Mouse (Mus musculus) embryonic facial prominence, embryonic 15.5 days (tissue): Measurements from ENCODE around the gene Sufu. TPM values are rescaled to one million over a fixed set of nuclear protein-coding genes. Genes with fewer than 3 reads are reported as not detected.

Experiments used
- ATAC-seq: fragments of 200-750 bp; cut with Nextera tagmentation; 2 replicates; pipeline ENCODE4 v1.8.0; 2017; ENCODE audit warnings: low read depth, moderate TSS enrichment; ENCODE audit not compliant: insufficient number of reproducible peaks, low FRiP score, low TSS enrichment
- H3K27ac ChIP-seq: fragments of 300-500 bp; sonication (generic); replicated peaks from 2 replicates; pipeline ENCODE4 v1.5.1; 2015; ENCODE audit warnings: mild to moderate bottlenecking, inconsistent platforms
- H3K27me3 ChIP-seq: fragments of 300-500 bp; sonication (generic); 2 replicates; pipeline ENCODE4 v1.6.1; 2015; ENCODE audit warnings: inconsistent platforms
- H3K36me3 ChIP-seq: fragments of 300-500 bp; sonication (generic); 2 replicates; pipeline ENCODE4 v1.6.1; 2015; ENCODE audit warnings: mild to moderate bottlenecking, inconsistent platforms
- H3K4me1 ChIP-seq: fragments of 300-500 bp; sonication (generic); 2 replicates; pipeline ENCODE4 v1.6.1; 2015; ENCODE audit warnings: inconsistent platforms
- H3K4me2 ChIP-seq: fragments of 300-500 bp; sonication (generic); replicated peaks from 2 replicates; pipeline ENCODE4 v1.6.1; 2015; ENCODE audit warnings: mild to moderate bottlenecking, inconsistent platforms
- H3K4me3 ChIP-seq: fragments of 300-500 bp; sonication (generic); replicated peaks from 2 replicates; pipeline ENCODE4 v1.5.1; 2015; ENCODE audit warnings: mild to moderate bottlenecking, inconsistent platforms
- H3K9ac ChIP-seq: fragments of 300-500 bp; sonication (generic); 2 replicates; pipeline ENCODE4 v1.6.1; 2015; ENCODE audit warnings: inconsistent platforms
- H3K9me3 ChIP-seq: fragments of 300-500 bp; sonication (generic); replicated peaks from 2 replicates; pipeline ENCODE4 v1.6.1; 2016; ENCODE audit warnings: inconsistent platforms
- WGBS: fragments of 180-500 bp; shearing (Covaris S2); methylation state at CpG from one replicate; pipeline ENCODE4 v1.1.7; 2015; 5-methylcytosine and 5-hydroxymethylcytosine counted together
- polyA plus RNA-seq: library from polyadenylated mRNA; unstranded; fragments of >200 nt; fragmentation: Nextera tagmentation; extraction: Ambion mirVana; gene quantifications from 2 replicates; pipeline ENCODE4 v1.2.1, GENCODE M21; 2015

The Sufu gene
- polyA plus RNA-seq, 1 experiment from 2014 or later = 38.4 TPM

DNA sequence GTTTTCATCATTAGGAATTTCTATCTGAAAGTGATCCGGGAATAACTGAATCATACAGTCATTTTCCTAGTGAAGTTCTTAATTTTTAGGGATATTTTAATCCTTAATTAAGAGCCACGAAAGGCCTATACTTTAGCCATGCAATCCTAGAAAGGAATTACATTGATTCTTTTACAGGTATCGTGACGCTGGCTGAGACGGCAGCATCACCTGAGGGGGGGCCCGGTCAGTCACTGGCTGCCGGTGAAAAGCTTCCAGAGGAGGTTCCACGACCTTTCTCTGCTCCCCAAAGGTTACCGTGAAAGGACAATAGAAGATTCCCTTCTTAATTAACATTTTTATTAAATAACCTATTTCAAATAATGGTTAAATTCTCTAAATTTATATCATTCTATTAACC is 140.7 kb downstream of the Sufu start:
- Histone ChIP-seq H3K9ac (no peak overlapping the region), H3K4me2 (no peak overlapping the region), H3K9me3 (no peaks in the 10 kb centered on the region), H3K4me1 (peaks cover 16% of the 10 kb centered on the region), H3K27me3 (no peaks in the 10 kb centered on the region), H3K27ac (no peak overlapping the region), H3K36me3 (peaks cover 27% of the 10 kb centered on the region), H3K4me3 (no peak overlapping the region)
- no peak for ATAC-seq
- 90% methylated on average over 9 of the region's 9 CpGs for WGBS

DNA sequence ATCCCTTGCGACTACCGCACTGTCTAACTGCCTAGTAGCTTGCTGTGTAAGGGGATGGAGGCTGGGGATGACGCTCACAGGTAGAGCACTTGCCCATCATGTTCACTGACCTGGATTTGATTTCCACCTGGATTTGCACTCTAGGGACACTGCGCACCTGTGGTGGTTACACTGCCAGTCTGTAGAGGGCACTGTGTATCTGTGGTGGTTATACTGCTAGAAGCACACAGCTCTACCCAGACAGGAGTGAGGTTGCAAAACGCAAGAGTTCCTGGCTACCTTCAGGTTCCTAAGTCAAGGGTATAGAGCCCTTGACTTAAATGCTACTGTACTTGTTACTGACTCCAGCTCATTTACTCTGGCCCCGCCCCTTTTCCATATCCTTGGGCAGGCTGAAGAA is 141.5 kb downstream of the Sufu start:
- peaks cover 7% of the 10 kb centered on the region for H3K4me1 ChIP-seq
- no peak overlapping the region for H3K4me3 ChIP-seq
- no peak overlapping the region for H3K9ac ChIP-seq
- peaks cover 36% of the 10 kb centered on the region for H3K36me3 ChIP-seq
- 84% methylated on average over 6 of the region's 6 CpGs for WGBS
- no peaks in the 10 kb centered on the region for H3K27me3 ChIP-seq
- ATAC-seq = no peak
- H3K27ac ChIP-seq = no peak overlapping the region
- no peaks in the 10 kb centered on the region for H3K9me3 ChIP-seq
- no peak overlapping the region for H3K4me2 ChIP-seq

Other genes starting within 250 kb of the Sufu start
- gene Pitx3, start 248.6 kb upstream of the Sufu start, polyA plus RNA-seq = 10.4 and 12.4 TPM in 2 replicates
- gene Gbf1, start 244.4 kb upstream of the Sufu start, polyA plus RNA-seq = 61.2 and 67.1 TPM in 2 replicates
- gene Nfkb2, start 92.6 kb upstream of the Sufu start, polyA plus RNA-seq = 15.3 and 16.1 TPM in 2 replicates
- 9.8 and 11.0 TPM in 2 replicates for gene Psd, start 69.7 kb upstream of the Sufu start, polyA plus RNA-seq
- 16.4 TPM in 2 replicates for gene Fbxl15, start 68.7 kb upstream of the Sufu start, polyA plus RNA-seq
- gene Cuedc2, start 58.2 kb upstream of the Sufu start, polyA plus RNA-seq = 167 and 168 TPM in 2 replicates
- 4.3 and 4.4 TPM in 2 replicates for gene Mfsd13a, start 55.8 kb upstream of the Sufu start, polyA plus RNA-seq
- gene 2310034G01Rik, start 46.6 kb upstream of the Sufu start, polyA plus RNA-seq = 3.5 and 5.3 TPM in 2 replicates
- gene Actr1a, start 1.1 kb upstream of the Sufu start, polyA plus RNA-seq = 149 and 153 TPM in 2 replicates
- 20.7 and 21.7 TPM in 2 replicates for gene Trim8, start 104.8 kb downstream of the Sufu start, polyA plus RNA-seq
- 149 TPM in 2 replicates for gene Arl3, start 176.3 kb downstream of the Sufu start, polyA plus RNA-seq
- gene Sfxn2, start 176.5 kb downstream of the Sufu start, polyA plus RNA-seq = 21.8 and 21.9 TPM in 2 replicates
- 50.1 and 55.2 TPM in 2 replicates for gene Wbp1l, start 202.2 kb downstream of the Sufu start, polyA plus RNA-seq